Mouse (Mus musculus) right cerebral cortex, postnatal 14 days (tissue): ENCODE results near the gene Ptprg.
"Not testable (repeated sequence)": the region's sequence is repeated elsewhere in the genome, so short reads cannot be mapped to it uniquely, and the experiment has no call there.

Source experiments
- DNase-seq: peaks from one replicate; pipeline ENCODE4 v3.0.0; 2022

Ptprg gene

DNA sequence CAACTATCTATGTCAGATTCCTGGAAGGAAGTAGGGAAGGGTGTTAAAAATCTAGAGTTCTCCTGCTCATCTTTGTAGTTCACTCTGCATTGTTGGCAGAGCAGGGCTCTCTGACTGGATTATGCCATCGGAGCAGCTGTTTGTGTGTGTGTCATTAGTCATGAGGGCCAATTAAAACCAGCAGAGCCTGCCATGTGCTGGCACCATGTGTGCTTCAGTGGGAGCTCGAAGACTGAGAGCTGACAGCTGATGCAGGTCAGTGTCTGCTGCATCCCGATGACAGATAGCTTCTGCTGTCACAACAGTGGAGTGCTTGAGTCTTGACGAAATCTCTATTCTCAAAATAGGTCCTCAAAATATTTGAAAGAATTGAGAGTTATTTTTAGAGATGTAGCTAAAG is 631.7 kb downstream of the Ptprg start:
- no peak for DNase-seq

DNA sequence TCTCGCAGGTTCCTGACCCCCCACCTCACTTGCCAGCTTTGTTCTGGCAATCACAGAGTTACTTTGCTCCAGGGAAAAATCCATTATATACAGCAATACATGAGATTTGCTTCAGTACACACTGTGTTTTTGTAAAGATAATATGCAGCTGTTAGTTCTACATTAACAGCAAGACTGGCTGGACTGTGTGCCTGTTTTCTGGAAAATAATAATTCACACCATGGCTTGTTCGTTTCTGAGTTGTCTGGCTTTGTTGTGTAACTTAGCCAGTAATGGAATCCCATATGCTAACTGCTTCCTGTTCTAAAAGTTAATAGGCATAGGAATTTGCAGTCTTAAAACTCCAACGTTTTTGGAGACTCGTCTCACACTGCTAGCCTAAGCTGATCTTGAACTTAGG is 635.0 kb downstream of the Ptprg start:
- no peak for DNase-seq

DNA sequence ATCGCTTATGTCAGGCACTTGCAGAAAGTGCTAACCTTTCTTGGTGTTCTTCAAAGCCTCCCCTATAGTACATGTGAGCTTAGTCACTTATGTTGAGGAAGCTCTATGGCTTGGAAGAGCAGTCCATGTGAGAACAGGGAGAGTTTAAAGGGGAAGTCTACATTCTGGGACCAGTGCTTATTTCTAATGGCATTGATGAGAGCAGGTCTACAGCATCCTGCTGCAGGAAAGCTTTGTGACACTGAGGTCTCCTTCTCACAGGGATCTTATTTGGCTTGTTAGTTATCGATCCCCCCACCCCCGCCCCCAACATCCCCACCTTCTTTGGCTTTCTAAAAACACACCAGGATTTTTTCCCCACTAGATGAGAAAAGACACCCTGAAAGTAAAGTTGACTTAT is 635.9 kb downstream of the Ptprg start:
- DNase-seq, result no peak

DNA sequence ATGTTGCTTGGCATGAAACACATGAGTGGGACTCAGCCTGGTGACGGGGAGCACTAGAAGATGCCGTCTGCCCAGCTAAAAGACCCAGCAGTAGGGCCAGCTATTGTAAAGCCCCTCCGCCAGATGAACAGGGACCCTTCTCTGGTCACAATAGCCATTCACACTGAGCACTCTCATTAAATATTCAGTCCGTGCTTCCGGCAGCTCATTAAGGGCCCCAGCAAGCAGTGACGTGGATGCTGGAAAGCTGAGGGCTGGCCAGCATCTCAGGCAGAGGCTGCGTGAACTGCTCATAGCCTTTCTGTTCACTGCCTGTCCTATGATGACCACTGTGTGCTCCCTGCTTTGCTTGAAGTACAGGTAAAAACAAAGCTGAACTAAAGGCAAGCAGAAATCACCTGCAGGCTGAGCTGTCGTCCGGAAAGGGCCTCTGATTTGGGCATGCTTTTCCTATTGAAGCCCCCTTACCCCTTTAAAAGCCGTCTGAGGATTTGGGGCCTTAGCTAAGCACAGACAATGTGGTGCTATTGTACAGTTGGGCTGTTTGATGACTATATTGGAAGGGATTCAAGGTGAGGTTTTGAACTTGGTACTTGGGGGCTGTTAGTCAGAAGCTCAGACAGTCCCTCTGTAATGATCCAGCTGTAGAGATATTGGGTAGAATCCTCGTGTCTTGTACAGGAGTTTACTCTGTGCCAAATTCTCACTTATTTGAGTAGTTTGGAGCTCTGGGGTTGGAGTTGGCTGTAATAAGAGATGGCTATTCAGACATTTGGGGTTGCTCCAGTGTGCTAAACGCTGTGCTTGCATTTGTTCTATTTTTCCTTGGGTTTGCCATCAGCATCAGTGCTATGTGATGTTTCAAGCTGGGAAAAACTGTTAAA is 636.6 kb downstream of the Ptprg start:
- DNase-seq, result no peak

DNA sequence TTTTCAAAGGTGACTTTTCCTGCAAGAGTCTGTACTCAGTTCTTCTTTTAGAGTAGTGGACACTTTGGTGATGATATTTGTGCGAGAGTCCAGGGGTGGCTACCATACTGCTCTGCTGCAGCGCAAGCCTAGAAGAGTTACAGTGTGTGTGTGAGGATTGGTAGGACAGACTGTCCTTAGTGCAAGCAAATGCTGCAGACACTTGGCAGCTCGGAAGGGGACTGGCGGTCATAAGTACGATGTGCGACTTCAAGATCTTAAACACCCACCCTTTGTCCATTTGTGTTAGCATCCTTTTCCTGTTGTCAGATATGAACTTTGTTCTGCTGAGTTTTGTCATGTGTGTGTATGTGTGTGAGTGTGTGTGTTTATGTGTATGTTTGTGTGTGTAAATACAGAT is 637.7 kb downstream of the Ptprg start:
- no peak for DNase-seq

DNA sequence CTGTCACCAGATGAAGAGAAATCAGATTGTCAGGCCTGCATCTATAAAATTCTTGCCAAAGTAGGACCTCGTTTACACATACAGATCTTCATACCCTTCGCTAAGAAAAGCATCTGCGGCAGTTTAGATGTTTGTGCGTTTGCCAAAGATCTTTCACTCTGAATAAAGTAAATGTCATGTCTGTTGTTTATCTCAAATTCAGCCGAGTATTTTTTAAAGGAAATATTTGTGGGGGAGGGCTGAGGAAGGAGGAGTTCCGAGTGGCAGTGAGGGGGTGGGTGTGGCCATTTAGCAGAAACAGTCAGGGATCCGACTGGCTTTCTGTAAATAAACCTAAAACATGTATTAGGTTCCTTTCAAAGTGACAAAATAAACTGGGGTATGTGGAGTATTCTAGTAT is 645.4 kb downstream of the Ptprg start:
- no peak for DNase-seq

DNA sequence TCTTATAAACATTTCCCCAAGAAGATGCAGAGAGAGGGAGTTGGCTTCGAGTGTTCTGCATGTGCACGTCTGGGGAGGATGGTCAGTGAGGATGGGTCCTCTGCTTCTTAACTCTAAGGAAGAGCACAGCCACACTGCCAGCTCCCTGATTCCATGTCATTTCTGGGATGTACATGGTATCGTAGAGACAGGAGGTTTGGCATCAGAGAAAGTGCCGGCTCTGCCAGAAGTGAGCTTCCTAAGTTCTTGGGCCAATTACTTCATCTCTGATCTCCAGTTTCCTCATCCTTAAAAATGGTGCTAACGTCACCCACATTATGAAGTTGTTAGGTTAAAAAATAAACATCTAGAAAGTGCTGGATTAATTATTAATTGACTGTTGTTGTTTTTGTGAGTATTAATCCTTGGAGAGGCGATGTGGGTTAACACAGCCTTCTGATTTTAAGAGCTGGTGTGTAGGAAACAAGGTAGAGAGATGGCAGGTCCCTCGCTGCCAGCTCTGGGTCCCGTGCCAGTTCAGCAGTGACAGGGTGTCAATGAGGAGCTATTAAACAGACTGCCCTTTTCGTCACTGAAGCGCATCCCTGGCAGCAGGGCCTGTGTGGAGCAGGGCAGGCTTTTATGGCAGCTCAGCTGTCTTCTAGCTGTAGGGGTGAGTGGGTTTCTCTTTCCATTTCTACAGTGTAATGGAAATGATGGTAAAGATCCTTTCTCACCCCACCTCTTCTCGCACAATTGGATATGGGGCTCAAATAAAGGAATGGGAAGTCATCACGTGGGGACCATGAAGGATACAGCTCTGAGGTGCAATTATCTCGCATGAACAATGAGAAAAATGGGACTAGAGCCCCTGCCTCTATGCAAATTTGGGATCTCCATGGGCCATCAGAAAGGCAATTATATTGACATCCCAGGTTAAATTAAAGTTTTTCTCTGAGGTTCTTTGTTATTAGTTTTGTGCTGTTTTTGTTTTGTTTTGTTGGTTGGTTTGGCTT is 646.9 kb downstream of the Ptprg start:
- DNase-seq, result no peak

DNA sequence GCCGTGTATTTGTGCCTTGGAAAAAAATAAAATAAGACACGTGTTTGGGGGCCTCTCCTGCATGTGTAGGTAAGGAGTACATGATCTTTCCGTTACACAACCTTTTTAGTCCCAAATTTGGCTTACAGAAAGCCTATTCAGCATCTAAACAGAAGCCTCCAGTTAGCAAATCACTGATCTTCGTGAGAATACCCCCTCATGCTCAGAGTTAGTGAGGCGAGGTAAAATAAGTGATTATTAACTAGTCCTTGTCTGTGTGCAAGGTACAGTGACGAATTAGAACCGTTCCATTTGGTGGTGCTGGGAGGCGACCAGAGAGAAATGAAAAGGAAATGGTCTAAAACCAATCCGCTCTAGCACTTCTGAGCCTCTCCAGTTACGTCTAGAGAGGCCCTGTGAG is 648.9 kb downstream of the Ptprg start:
- DNase-seq, result no peak

DNA sequence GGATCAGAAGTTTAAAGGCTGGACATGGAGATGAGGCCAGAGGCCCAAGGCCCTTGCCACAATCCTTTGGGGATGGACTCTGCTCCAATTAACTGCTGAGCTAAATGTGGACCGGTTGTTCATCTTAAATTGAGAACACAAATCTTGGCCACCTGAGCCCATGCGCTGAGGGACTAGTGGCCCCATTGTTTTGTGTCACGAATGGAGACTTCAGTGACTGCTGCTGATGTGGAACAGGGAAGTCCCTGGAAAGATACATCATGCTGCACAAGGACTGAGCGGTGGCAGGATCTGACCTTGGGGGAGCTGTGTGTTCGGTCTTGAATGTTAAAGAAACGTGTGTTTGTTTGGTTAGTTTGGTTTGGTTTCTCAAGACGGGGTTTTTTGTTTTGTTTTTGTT is 649.7 kb downstream of the Ptprg start:
- DNase-seq, result no peak

DNA sequence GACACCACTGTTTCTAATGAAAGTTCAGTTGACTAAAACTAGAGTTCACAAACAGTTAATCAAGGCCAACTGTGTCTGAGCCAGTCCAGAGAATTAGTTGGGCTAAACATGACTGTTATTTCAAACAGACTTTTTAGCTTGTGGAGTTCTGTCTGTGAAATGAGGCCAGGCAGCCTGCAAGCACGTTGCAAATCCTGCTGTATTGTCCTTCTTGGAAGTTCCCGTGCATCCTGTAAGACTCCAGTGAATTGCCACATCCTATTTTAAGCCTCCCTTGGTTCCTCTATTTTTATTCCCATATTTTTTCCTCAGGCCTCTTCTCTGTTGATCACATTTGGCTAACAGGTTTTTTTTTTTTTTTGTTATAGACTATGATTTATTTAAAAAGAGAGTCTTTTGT is 652.8 kb downstream of the Ptprg start:
- DNase-seq, result no peak

DNA sequence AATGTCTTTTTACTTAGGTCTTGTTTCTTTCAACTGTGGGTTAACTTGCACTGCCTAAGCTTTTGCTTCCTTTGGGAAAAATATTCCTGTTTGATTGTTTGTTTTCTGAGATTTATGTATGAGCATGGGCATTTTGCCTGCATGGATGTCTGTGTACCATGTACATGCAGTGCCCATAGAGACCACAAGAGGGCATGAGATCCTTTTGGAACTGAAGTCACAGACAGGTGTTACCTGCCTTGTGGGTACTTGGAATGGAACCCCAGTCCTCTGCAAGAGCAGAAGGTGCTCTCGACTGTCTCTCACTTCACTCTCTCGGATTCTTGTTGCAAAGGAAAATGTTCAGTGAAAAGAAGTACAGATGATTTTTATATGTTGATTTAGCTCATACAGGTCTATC is 655.2 kb downstream of the Ptprg start:
- DNase-seq, result peak; percentile 38

DNA sequence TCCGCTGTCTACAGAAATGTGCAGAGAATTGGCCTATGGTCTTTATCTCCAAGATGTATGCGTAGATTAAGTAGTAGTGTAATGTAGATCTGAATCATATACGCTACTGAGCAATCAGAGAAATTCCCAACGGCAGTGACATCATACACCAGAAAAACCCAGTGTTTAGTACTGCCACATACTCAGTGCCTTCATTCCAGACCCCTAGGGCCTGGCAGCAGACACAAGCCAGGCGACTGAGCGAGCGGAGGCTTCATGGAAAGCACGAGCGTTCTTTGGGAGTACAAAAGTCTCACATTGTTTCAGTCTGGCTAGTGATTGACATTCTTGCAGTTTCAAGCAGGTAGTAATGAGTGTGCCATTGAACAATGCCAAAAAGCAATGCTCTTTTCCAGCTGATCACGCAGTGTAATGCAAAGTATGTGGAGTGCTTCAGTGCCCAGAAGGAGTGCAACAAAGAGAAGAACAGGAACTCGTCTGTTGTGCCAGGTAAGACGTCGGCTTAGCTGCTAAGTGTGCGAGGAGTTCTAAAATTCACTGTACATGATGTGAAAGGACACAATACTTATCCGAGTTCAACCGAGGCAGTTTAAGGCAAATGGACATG is 665.3 kb downstream of the Ptprg start:
- no peak for DNase-seq

DNA sequence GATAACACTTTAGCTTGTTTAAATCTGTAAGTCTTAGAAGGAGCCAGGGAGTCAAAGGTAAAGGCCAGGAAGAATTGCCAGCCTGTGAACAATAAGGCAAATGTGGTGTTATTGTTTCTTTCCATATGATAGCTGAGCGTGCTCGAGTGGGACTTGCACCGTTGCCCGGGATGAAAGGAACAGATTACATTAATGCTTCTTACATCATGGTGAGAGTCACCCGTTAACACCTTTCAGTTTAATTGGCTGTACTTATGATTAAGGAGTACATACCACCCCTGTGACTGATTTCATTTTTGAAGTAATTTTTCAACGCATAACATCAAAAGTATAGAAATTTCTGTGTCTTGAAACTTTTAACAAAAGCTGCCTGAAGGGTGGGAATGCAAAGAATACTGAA is 666.5 kb downstream of the Ptprg start:
- DNase-seq, result no peak

DNA sequence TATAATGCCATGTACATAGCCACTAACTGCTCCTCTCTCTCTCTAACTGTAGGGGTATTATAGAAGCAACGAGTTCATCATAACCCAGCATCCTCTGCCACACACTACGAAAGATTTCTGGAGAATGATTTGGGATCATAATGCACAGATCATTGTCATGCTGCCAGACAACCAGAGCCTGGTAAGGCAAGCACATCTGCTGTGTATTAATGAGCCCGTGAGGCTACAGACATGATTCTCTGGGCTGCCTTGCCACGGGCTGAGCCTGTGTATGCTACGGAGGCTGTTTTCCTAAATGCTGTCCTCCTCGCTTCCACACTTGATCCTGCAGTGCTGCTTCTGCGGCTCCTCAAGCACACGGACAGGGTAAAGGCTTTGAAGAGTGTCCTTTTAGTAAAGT is 667.2 kb downstream of the Ptprg start:
- no peak for DNase-seq

DNA sequence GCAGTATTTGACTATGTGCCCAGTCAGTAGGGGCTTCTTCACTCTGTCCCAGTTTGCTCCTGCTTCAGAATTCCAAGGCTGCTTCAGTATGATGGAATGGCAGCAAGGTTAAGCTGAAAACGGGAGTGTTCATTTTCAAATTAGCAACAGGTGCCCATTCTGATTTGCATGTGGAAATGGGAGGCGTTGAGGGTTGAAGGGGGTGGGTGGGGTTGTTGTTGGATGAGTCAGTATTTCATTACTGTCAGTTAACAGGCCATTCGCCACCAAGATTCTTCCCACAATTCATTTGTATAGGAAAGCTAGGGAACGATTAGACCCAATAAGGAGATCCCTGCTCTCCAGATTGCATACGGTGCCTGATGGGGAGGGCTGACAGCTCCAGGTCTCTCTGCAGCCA is 668.2 kb downstream of the Ptprg start:
- no peak for DNase-seq

DNA sequence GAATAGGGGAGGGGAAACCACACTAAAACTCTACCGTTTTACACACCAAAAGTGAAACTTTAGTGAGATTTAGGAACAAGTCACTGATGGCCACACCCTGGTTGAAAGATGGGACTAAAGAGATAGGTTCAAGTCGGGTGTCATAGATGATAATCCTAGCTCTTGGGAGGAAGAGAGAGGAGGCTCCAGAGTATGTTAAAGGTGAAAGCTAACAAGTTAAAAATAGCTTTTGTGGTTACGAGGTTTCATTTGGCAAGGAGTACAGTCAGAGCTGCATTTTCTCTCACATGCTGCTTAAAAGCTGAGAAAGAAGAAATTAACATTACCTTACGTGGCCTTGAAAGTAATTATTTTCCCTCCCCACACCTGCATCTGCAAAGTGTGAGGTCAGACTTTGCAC is 690.4 kb downstream of the Ptprg start:
- DNase-seq, result no peak

DNA sequence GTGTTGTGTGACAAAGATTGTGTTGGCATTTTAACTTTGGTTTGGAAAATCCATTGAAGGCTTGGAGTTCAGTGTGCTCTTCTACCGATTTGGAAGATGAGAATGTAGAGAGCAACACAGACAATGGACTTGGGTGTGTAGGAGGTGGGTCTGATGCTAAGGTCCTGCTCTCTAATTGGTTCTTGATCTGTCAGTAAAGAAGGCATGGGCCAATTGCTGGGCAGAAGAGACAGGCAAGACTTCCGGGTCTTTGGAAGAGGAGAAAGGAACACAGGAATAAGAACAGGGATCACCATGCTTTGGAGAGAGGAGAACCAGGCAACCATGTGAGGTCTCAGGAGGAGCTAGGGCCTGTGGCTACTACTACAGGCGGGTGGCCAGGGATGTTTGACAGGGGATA is 722.7 kb downstream of the Ptprg start:
- no peak for DNase-seq

DNA sequence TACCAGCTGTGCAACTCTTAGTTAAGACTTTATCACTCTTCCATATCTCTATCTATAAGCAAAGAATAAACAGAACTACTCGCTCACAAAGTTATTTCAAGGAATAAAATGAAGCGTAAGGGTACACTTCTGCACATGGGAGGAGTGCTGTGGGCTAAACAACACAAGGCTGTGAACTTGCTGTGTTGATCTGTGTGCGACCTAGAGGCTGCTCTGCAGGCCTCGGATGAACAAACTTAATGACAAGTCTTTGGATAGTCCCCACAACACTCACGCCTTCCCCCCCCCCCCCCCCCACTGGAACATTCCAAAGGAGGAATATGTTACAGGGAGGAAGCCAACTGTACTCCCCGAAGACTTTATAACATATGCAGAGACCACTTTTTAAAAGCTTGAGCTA is 730.3 kb downstream of the Ptprg start, which contains the start of gene Gm49355:
Gm49355 (plus strand) TSS at position 336 of the 400 bp plus-strand sequence.
- no peak for DNase-seq

DNA sequence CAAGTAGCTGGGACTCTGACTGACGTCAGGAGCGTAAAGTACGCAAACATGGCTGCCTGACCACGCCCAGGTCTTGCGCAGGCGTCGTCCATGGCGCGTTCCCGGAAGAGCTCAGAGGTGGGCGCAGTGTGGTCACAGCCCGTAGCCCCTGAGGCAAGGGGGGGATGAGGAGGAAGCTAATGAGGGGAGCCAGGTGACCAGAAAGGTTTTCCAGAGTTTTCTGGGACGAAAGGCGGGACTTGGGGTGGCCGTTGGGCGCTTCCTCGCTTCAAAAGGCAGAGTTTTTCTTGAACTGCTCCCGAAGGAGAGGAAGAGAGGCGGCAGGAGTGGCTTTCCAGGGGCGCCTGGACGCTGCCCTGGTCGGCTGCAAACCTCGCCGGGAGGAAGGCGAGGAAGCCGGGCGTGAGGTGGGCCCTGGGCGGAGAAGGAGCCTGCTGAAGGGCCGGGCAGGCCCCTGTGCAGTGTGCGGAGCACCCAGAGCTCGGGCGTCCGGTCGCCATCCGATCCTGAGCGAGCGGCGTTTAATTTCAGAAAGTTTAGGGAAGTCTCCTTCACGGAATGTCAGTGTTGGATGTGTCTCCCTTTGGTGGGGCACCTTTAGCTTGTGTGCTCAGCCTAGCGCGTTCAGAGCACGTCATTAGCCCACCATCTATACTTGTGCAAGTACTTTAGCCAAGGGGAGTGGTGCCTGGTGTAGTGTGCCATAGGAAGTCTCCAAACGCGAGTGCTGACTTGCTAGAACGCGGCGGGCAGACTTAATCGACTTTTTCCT is 731.0 kb downstream of the Ptprg start, which contains the start of gene 3830406C13Rik:
3830406C13Rik (plus strand) TSS at position 33 of the 772 bp plus-strand sequence.
- DNase-seq, result peak; percentile 79

DNA sequence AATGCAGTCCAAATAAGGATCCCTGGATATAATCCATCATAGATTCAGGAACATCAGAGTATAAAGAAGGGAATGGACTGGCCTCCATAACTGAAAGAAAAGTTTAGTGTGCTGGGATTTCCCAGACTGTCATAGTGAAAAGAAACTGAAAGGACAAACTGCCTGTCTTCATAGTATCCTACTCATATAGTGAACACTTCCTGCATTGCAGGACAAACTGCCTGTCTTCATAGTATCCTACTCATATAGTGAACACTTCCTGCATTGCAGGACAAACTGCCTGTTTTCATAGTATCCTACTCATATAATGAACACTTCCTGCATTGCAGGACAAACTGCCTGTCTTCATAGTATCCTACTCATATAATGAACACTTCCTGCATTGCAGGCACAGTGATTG is 736.4 kb downstream of the Ptprg start:
- not testable (repeated sequence) for DNase-seq
